Mouse (Mus musculus) embryo, embryonic 10 days (tissue): ENCODE measurements around the gene Zbtb20.

Experiments used
- DNase-seq: peaks from one replicate; pipeline ENCODE4 v3.0.0-alpha.2; 2015; ENCODE audit warnings: low spot score

The Zbtb20 gene

GRCm38 (mm10) chr16:43661576-43661975 is 785.9 kb downstream of the Zbtb20 start:
- DNase-seq, result no peak

GRCm38 (mm10) chr16:43662124-43663004 is 786.7 kb downstream of the Zbtb20 start:
- no peak for DNase-seq

- DNase-seq, result no peak
Observed at GRCm38 (mm10) chr16:43663978-43664579, 788.4 kb downstream of the Zbtb20 start, which contains the start of gene Tigit. Tigit (minus strand) TSS chr16:43664146.

GRCm38 (mm10) chr16:43664861-43665260 is 789.2 kb downstream of the Zbtb20 start:
- DNase-seq, result no peak

GRCm38 (mm10) chr16:43668294-43668693 is 792.6 kb downstream of the Zbtb20 start:
- no peak for DNase-seq

- no peak for DNase-seq
Observed at GRCm38 (mm10) chr16:43671972-43672371, 796.3 kb downstream of the Zbtb20 start.

GRCm38 (mm10) chr16:43672697-43673096 is 797.0 kb downstream of the Zbtb20 start:
- DNase-seq, result no peak

GRCm38 (mm10) chr16:43674400-43674799 is 798.7 kb downstream of the Zbtb20 start:
- DNase-seq, result no peak

GRCm38 (mm10) chr16:43687968-43688367 is 812.3 kb downstream of the Zbtb20 start:
- no peak for DNase-seq

GRCm38 (mm10) chr16:43690211-43690690 is 814.6 kb downstream of the Zbtb20 start:
- DNase-seq, result no peak

- no peak for DNase-seq
Observed at GRCm38 (mm10) chr16:43690912-43691311, 815.2 kb downstream of the Zbtb20 start.

- no peak for DNase-seq
Observed at GRCm38 (mm10) chr16:43691741-43692140, 816.1 kb downstream of the Zbtb20 start.
